Mouse (Mus musculus): Measurements from ENCODE around the gene 2310057M21Rik. TPM values are rescaled to one million over a fixed set of nuclear protein-coding genes. Genes with fewer than 3 reads are reported as not detected.
"Not testable (repeated sequence)": the region's sequence is repeated elsewhere in the genome, so short reads cannot be mapped to it uniquely, and the experiment has no call there.

Gene 2310057M21Rik
- 18.6 and 24.3 TPM in 2 replicates for polyA plus RNA-seq (2014; fragmentation: Nextera tagmentation; extraction: Ambion mirVana)

GRCm38 (mm10) chr7:131362615-131363300 lies at the start of gene 2310057M21Rik:
TSS of gene 2310057M21Rik (minus strand) at chr7:131362759.
- no peaks in the 10 kb centered on the region for H3K27me3 ChIP-seq (ENCODE audit: control insufficient read depth, insufficient read depth, low read length)
- peak; percentile 97 for DNase-seq (ENCODE audit: low spot score)
- H3K4me3 ChIP-seq (ENCODE audit: low read depth, low read length), result peak within 1 kb of the TSS; percentile 55
- WGBS, result under 1% methylated on average over 55 of the region's 55 CpGs
- peak; percentile 96 for ATAC-seq (ENCODE audit: insufficient number of reproducible peaks, low FRiP score, low TSS enrichment, low read depth)
- peak within 1 kb of the TSS; percentile 73 for H3K4me2 ChIP-seq (ENCODE audit: low read depth, severe bottlenecking)
- peak within 1 kb of the TSS; percentile 90 for H3K9ac ChIP-seq (ENCODE audit: low read length)
- peaks cover 2% of the 10 kb centered on the region for H3K36me3 ChIP-seq (ENCODE audit: control insufficient read depth, insufficient read depth, low read length)
- no peaks in the 10 kb centered on the region for H3K9me3 ChIP-seq (ENCODE audit: control insufficient read depth, low read length)
- no peaks in the 10 kb centered on the region for H3K4me1 ChIP-seq (ENCODE audit: control insufficient read depth, insufficient read depth, low read length)
- H3K27ac ChIP-seq (replicated peaks; ENCODE audit: low read depth, low read length), result peak within 1 kb of the TSS; percentile 71

GRCm38 (mm10) chr7:131411941-131412270 lies 49.3 kb upstream of the 2310057M21Rik start:
- Histone ChIP-seq H3K9ac (ENCODE audit: low read length) (no peak overlapping the region), H3K9me3 (ENCODE audit: control insufficient read depth, low read length) (no peaks in the 10 kb centered on the region), H3K4me1 (ENCODE audit: control insufficient read depth, insufficient read depth, low read length) (no peaks in the 10 kb centered on the region), H3K27ac (replicated peaks; ENCODE audit: low read depth, low read length) (no peak overlapping the region), H3K4me2 (ENCODE audit: low read depth, severe bottlenecking) (no peak overlapping the region), H3K27me3 (ENCODE audit: control insufficient read depth, insufficient read depth, low read length) (no peaks in the 10 kb centered on the region), H3K4me3 (ENCODE audit: low read depth, low read length) (peak overlapping the region; percentile 99; the same call in 1 of the 2 replicates), H3K36me3 (ENCODE audit: control insufficient read depth, insufficient read depth, low read length) (no peaks in the 10 kb centered on the region)
- DNase-seq (ENCODE audit: low spot score) (no peak), ATAC-seq (ENCODE audit: insufficient number of reproducible peaks, low FRiP score, low TSS enrichment, low read depth) (no peak)
- 46% methylated on average over 2 of the region's 2 CpGs for WGBS

DNA sequence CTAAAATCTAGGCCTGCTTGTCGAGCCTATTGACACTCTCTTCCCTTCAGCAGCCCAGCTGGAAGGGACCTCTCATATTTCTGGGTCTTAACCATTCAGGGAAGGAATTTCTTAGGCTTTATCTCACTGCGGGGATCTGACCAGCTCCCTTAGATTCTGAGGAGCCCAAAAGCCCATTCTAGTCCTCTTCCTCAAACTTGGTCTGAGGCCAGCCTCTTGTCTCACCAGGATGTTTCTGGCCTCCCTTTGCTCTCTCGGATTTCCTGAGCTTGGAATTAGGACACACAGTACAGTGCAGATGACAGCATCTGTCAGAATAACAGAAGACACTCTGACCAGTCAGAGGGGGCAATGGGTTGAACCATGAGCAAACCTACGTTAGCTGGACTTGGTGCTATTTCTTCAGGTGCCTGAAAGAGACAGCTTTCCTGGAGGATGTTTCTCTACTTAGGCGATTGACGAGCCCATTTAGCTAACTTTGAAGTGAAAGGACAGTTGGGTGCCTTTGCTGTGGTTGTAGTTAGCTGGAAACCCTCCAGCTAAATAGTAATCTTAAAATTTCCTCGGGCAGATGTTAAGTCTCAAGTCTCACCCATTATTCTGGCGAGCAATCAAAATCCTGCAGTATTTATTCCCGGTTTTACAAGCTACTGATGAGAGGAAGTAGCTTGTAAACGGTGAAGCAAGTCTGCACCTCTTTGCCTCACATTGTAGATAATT lies 48.8 kb upstream of the 2310057M21Rik start:
- Histone ChIP-seq H3K4me1 (ENCODE audit: control insufficient read depth, insufficient read depth, low read length) (no peaks in the 10 kb centered on the region), H3K36me3 (ENCODE audit: control insufficient read depth, insufficient read depth, low read length) (no peaks in the 10 kb centered on the region), H3K9ac (ENCODE audit: low read length) (no peak overlapping the region), H3K4me2 (ENCODE audit: low read depth, severe bottlenecking) (peak overlapping the region; percentile 48), H3K27ac (replicated peaks; ENCODE audit: low read depth, low read length) (no peak overlapping the region), H3K9me3 (ENCODE audit: control insufficient read depth, low read length) (no peaks in the 10 kb centered on the region), H3K27me3 (ENCODE audit: control insufficient read depth, insufficient read depth, low read length) (no peaks in the 10 kb centered on the region), H3K4me3 (ENCODE audit: low read depth, low read length) (peak overlapping the region; percentile 99)
- 30% methylated on average over 10 of the region's 10 CpGs for whole genome bisulfite sequencing
- no peak for ATAC-seq (ENCODE audit: insufficient number of reproducible peaks, low FRiP score, low TSS enrichment, low read depth)
- DNase-seq (ENCODE audit: low spot score), result no peak

GRCm38 (mm10) chr7:131410416-131411058 lies 48.0 kb upstream of the 2310057M21Rik start, which contains the start of the genes Ikzf5 and Acadsb:
TSS of gene Ikzf5 (minus strand) at chr7:131410521.
TSS of gene Acadsb (plus strand) at chr7:131410601.
- H3K4me2 ChIP-seq (ENCODE audit: low read depth, severe bottlenecking), result peak within 1 kb of the TSS; percentile 74
- no peaks in the 10 kb centered on the region for H3K4me1 ChIP-seq (ENCODE audit: control insufficient read depth, insufficient read depth, low read length)
- H3K27ac ChIP-seq (replicated peaks; ENCODE audit: low read depth, low read length), result no peak within 1 kb of the TSS
- H3K9me3 ChIP-seq (ENCODE audit: control insufficient read depth, low read length), result no peaks in the 10 kb centered on the region
- H3K4me3 ChIP-seq (ENCODE audit: low read depth, low read length), result peak within 1 kb of the TSS; percentile 99
- peak within 1 kb of the TSS; percentile 89 for H3K9ac ChIP-seq (ENCODE audit: low read length)
- no peaks in the 10 kb centered on the region for H3K36me3 ChIP-seq (ENCODE audit: control insufficient read depth, insufficient read depth, low read length)
- peak; percentile 97 for ATAC-seq (ENCODE audit: insufficient number of reproducible peaks, low FRiP score, low TSS enrichment, low read depth)
- peak; percentile 99 for DNase-seq (ENCODE audit: low spot score)
- no peaks in the 10 kb centered on the region for H3K27me3 ChIP-seq (ENCODE audit: control insufficient read depth, insufficient read depth, low read length)
- 1% methylated on average over 42 of the region's 42 CpGs for WGBS

DNA sequence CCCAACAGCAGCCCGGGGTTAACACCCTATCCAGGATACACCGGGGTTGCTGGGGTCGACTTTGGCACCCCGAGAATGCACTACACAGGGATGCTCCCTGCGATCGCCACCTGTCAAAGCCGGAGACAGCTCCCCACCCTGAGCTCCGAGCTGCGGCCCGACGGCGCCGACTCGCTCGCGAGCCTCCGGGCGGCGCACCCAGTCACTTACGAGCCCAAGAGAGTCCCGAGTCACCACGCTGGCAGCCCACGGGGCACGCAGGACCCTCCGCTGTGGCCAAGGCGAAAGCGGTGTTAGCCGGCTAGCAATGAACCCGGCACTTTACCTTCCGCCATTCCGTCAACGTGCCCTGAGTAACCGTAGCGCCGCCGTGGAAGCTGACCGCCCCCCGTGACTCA lies 47.4 kb upstream of the 2310057M21Rik start:
- Histone ChIP-seq H3K27ac (replicated peaks; ENCODE audit: low read depth, low read length) (no peak overlapping the region), H3K9me3 (ENCODE audit: control insufficient read depth, low read length) (no peaks in the 10 kb centered on the region), H3K36me3 (ENCODE audit: control insufficient read depth, insufficient read depth, low read length) (no peaks in the 10 kb centered on the region), H3K9ac (ENCODE audit: low read length) (peak overlapping the region; percentile 89), H3K4me1 (ENCODE audit: control insufficient read depth, insufficient read depth, low read length) (no peaks in the 10 kb centered on the region), H3K27me3 (ENCODE audit: control insufficient read depth, insufficient read depth, low read length) (no peaks in the 10 kb centered on the region), H3K4me2 (ENCODE audit: low read depth, severe bottlenecking) (peak overlapping the region; percentile 74), H3K4me3 (ENCODE audit: low read depth, low read length) (peak overlapping the region; percentile 99)
- ATAC-seq (ENCODE audit: insufficient number of reproducible peaks, low FRiP score, low TSS enrichment, low read depth) (peak; percentile 73), DNase-seq (ENCODE audit: low spot score) (no peak)
- WGBS, result under 1% methylated on average over 38 of the region's 38 CpGs

GRCm38 (mm10) chr7:131409321-131409987 lies 46.9 kb upstream of the 2310057M21Rik start:
- no peaks in the 10 kb centered on the region for H3K27me3 ChIP-seq (ENCODE audit: control insufficient read depth, insufficient read depth, low read length)
- H3K9me3 ChIP-seq (ENCODE audit: control insufficient read depth, low read length), result no peaks in the 10 kb centered on the region
- no peak overlapping the region for H3K27ac ChIP-seq (replicated peaks; ENCODE audit: low read depth, low read length)
- 5% methylated on average over 16 of the region's 16 CpGs for WGBS
- peak overlapping the region; percentile 89 for H3K9ac ChIP-seq (ENCODE audit: low read length)
- no peaks in the 10 kb centered on the region for H3K36me3 ChIP-seq (ENCODE audit: control insufficient read depth, insufficient read depth, low read length)
- peak overlapping the region; percentile 99 for H3K4me3 ChIP-seq (ENCODE audit: low read depth, low read length)
- peak overlapping the region; percentile 74 for H3K4me2 ChIP-seq (ENCODE audit: low read depth, severe bottlenecking)
- ATAC-seq (ENCODE audit: insufficient number of reproducible peaks, low FRiP score, low TSS enrichment, low read depth) (no peak), DNase-seq (ENCODE audit: low spot score) (peak; percentile 58)
- H3K4me1 ChIP-seq (ENCODE audit: control insufficient read depth, insufficient read depth, low read length), result no peaks in the 10 kb centered on the region

DNA sequence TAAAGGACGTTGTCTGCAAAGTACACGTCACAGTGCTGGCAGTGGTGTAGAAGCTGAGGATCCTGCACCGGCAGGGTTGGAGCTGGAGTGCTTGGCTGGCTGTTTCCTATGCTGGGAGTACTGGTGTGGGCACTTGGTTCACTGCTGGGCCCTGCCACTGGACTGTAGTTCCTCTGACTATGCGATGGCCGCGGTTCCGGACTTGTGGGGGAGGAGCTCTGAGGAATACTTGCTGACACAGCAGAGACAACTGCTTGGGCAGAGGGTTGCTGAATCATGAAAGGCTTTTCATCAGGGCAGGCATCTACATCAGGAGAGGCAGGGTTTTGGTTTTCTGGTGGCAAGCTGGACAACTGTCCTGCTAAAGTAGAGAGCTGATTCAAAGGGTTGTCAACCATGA lies 29.2 kb upstream of the 2310057M21Rik start:
- ATAC-seq (ENCODE audit: insufficient number of reproducible peaks, low FRiP score, low TSS enrichment, low read depth), result not testable (repeated sequence)

More for the DNA sequence above, 29.2 kb upstream of the 2310057M21Rik start:
- not testable (repeated sequence) for H3K9ac ChIP-seq (ENCODE audit: low read length); H3K36me3 ChIP-seq (ENCODE audit: control insufficient read depth, insufficient read depth, low read length); H3K4me1 ChIP-seq (ENCODE audit: control insufficient read depth, insufficient read depth, low read length); H3K9me3 ChIP-seq (ENCODE audit: control insufficient read depth, low read length); H3K4me2 ChIP-seq (ENCODE audit: low read depth, severe bottlenecking); H3K27ac ChIP-seq (replicated peaks; ENCODE audit: low read depth, low read length); H3K27me3 ChIP-seq (ENCODE audit: control insufficient read depth, insufficient read depth, low read length); DNase-seq (ENCODE audit: low spot score); H3K4me3 ChIP-seq (ENCODE audit: low read depth, low read length)
- WGBS, result 88% methylated on average over 6 of the region's 7 CpGs
